Mouse (Mus musculus): Measurements from ENCODE around the gene Nrip2.

Gene Nrip2

DNA sequence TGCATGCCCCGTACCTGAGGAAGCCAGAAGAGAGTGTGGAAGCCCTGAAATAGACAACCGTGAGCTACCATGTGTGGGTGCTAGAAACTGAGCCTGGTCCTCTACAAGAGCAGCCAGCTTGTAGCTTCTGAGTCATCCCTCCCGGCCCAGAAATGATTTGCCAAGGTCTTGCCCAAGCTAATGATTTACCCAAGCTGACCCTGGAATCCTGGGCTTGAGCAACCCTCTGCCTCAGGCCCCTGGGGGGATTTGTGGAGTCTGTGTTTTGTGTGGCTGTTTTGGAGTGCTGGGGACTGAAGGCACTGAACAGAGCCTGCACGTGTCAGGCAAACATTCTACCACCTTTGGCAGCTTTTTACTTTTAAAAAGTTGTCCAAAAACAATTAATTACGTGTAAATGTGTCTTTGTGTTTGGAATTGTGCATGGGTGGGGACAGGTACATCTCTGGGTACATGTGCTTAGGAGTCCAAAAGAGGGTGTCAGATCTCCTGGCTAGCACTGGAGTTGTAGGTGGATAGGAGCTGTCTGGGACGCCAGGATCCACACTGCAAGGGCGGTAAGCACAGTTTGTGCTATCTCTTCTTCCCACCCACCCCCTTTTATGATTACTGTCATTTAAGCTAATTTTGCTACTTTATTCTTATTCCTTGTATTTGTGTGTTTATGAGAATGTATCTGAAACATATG, 1.4 kb upstream of the Nrip2 start:
- no peak for DNase-seq

GRCm38 (mm10) chr6:128399421-128400185, 507 bp downstream of the Nrip2 start:
- DNase-seq, result peak; percentile 68

GRCm38 (mm10) chr6:128404708-128405107, 5.6 kb downstream of the Nrip2 start:
- DNase-seq, result no peak

- DNase-seq, result no peak
These were observed 9.5 kb downstream of the Nrip2 start for GRCm38 (mm10) chr6:128408544-128409125.

GRCm38 (mm10) chr6:128410305-128410704, 11.2 kb downstream of the Nrip2 start:
- no peak for DNase-seq

DNA sequence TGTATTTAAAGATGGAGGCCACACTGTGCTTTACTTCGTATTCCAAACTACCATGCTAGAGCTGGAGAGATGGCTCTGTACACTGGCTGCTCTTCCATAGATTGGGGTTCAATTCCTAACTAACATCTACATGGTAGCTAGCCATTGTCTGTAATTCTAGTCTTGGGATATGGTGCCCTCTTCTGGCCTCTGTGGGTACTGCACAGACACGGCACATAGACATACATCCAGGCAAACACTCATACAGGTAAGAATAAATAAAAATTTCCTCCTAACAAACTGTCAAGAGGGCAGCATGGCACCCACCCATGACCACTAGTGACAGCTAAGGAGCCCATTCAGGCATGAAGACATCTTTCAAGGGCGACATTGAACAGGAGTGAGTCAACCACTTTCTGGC, 12.0 kb downstream of the Nrip2 start:
- DNase-seq, result peak; percentile 85

GRCm38 (mm10) chr6:128416169-128416568, 17.1 kb downstream of the Nrip2 start:
- no peak for DNase-seq

DNA sequence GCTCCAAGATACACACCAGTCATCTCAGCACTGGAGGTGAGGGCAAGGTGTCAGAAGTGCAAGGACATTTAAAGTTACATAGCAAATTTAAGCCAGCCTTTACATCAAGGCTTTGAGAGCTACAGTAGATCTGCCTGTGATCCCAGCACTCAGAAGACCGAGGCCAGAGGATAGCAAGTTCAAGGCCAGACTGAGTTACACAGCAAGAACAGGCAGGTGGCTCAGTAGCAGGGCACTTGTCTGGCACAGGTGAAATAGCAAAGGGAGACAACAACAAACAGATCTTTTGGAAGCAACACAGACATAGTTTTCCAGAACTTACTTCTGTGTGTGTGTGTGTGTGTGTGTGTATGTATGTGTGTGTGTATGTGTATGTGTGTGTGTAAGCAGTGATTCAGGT, 19.0 kb downstream of the Nrip2 start:
- no peak for DNase-seq

GRCm38 (mm10) chr6:128421036-128421435, 21.9 kb downstream of the Nrip2 start:
- DNase-seq, result no peak

- DNase-seq, result no peak
These were observed 22.4 kb downstream of the Nrip2 start for GRCm38 (mm10) chr6:128421480-128421879.

- peak; percentile 34 for DNase-seq
These were observed 24.6 kb downstream of the Nrip2 start for GRCm38 (mm10) chr6:128423496-128424268.

DNA sequence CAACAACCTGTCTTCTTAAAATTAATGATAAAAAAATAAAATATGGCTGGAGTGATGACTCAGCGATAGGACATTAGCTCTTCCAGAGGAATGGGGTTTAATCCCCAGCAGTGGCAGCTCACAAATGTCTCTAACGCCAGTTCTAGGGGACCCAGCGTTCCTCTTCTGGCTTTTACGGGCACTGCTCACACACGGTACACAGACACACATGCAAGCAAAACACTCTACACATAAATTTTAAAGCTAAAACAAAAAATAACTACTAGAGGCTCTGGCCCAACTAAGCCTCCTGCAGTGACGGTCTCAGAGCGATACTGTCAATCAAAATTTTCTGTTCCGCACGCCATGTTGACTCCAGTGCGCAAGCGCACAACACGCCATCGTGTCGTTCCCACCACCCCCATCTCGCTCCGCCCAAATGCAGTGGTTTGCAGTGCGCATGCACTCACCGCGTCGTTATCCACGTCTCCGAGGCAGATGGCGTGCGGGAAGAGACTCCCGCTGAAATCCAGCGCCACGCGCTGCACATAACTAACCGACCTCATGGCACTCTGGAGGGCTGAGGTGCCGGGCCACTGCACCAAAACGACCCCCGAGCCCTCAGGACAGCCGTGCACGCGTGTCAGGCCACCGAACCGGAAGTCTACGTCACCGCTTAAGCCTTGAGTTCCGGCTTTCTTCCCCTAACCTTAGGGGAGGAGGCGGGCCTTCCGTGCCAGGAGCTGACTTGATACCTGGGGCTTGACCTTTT, 25.3 kb downstream of the Nrip2 start, which contains the start of gene Itfg2:
Gene Itfg2, minus strand, starts transcription at position 663 of the 751 bp plus-strand sequence.
- peak; percentile 98 for DNase-seq

GRCm38 (mm10) chr6:128425046-128425445, 25.9 kb downstream of the Nrip2 start:
- DNase-seq, result no peak

GRCm38 (mm10) chr6:128427571-128427970, 28.5 kb downstream of the Nrip2 start:
- DNase-seq, result no peak

- no peak for DNase-seq
These were observed 30.2 kb downstream of the Nrip2 start for GRCm38 (mm10) chr6:128429300-128429699.

DNA sequence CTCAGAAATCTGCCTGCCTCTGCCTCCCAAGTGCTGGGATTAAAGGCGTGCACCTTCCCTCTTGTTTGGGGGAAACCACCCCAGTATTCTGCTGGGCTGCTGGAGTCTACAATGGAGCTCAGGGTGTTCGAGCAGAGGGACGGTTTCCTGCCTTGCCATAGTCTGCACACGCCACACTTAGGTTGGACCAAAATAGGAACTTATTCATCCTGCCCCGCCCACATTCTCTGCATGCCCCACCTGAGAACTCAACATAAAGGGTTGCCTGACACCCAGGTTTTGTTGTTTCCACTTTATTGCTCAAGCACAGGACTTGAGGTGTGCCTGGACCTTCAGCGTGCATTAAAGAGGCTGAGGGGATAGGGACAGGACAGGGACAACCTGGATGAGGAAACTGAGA, 30.7 kb downstream of the Nrip2 start:
- no peak for DNase-seq

DNA sequence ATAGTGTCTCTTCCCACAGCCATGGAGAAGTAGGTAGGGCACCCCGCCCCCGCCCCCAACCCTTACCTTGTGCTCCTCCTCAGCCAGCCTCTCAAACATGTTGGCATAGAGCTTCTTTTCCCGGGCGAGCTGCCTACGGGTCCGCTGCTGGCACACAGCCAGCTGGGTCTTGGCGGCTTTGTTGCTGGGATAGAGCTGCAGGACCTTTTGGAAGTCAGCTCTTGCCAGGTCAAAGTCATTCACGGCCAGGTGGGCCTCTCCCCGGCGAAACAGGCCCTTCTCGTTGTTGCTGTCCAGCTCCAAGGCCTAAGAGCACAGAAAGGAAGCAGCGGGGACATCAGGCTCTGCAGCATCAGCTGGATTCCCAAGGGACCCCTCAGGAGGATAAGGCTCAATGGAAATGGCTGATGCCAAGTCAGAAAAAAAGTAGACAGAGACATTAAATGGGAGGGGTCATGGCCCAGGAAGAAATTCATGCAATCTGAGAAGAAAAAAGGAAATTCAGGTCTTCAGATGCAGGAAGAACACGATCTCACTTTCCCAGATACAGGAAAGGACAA, 33.3 kb downstream of the Nrip2 start:
- DNase-seq, result peak; percentile 63

DNA sequence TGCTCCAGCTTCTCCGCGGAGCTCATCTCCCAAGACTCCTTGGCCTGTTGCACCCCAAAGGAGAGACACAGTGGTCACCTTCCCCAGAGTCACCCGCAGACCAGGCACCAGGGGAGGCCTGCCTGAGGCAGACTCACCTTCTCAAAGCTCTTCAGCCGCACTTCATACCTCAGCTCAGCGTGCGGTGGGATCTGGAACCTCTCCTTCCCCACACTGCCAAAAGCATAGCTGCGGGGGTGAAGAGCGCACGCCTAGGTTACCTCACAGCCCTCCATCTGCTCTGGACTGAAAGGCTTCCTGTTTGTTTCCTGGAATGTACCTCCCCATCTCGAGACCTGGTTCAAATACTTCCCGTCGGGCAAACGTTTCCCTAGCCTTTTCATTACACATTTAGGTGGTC, 34.5 kb downstream of the Nrip2 start:
- DNase-seq, result peak; percentile 55

DNA sequence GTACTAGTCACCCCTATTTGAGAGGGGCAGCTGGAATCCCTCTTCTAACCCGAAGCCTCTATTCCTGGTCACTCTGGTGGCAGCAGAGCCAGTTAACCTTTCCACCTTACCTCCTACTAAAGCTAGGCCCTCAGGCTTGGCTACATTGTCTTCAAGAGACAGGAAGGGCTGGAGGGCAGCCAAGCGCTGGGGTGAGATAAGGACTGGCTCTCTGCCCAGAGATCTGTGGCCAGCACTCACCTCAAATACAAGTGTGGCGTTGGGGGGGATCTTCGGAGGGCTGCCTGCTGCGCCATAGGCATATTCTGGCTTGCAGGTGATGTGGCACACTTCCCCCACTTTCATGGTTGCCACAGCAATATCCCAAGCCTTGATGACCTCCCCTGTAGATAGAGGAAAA, 36.4 kb downstream of the Nrip2 start:
- DNase-seq, result peak; percentile 71

GRCm38 (mm10) chr6:128436356-128437005, 37.4 kb downstream of the Nrip2 start:
- DNase-seq, result no peak

DNA sequence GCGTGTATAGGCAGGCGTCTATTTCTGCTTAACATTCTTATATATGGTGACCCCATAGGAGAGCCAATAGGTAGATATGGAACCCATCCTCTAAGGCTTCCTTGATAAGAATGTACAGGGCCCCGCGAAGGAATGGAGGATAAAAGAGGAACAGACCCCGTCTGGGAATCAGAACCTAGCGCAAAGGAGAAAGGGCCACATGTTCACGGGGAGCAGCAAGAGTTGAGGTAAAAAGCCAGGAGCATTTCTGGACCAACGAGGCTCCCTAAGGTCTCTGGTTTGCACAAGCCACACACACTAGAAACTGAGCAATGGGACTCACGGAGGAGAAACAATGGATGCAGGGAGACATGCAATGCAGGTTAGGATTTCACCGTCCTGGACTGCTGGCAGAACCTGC, 38.2 kb downstream of the Nrip2 start:
- DNase-seq, result no peak
